Mouse (Mus musculus): ENCODE measurements at regions not wholly inside any gene's neighbourhood (a gene's known extent, or its start where the extent isn't known, plus 50 kb on each side); places are given as distances from the start of the nearest gene placed in this dataset.

DNA sequence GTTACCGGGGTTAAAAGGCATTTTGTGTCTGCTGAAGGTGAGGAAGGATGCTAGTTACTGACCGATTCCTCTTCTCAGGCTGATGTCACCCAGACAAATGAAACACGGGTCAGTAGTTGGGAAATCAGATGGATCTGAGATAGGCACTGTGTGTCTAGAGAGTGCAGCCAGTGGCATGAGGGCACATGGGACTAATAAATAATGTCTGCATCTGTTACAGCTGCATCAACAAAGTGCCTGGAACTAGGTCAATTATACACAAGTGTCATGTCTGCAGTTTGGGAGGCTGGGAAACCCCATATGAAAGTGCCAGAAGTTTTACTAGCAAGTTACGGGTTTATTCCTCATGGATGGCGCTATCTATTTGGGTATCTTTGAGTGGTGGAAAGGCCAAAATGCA lies 68.8 kb downstream of the Cxcl12 start:
- DNase-seq (ENCODE audit: low spot score), result no peak

- DNase-seq (ENCODE audit: low spot score), result no peak
These were observed 72.9 kb downstream of the Cxcl12 start for GRCm38 (mm10) chr6:117241206-117241605.

DNA sequence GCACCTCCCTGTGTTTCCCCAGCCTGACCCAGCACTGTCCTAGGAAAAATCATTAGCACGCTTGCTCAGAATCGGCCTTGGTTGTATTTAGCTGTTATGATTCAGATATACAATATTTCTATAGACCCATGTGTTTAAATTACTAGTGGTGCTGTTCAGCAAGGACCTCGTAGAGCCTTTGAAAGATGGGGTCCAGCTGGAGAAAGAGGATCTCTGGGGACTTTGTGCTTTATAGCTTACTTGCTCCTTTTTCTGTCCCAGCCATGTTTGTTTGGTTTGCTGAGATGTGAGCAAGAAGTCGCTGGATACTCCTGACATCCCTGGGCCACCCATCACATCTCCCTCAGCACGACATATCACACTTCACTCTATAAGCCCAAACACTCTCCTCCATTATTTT lies 77.1 kb downstream of the Cxcl12 start:
- DNase-seq (ENCODE audit: low spot score), result no peak

DNA sequence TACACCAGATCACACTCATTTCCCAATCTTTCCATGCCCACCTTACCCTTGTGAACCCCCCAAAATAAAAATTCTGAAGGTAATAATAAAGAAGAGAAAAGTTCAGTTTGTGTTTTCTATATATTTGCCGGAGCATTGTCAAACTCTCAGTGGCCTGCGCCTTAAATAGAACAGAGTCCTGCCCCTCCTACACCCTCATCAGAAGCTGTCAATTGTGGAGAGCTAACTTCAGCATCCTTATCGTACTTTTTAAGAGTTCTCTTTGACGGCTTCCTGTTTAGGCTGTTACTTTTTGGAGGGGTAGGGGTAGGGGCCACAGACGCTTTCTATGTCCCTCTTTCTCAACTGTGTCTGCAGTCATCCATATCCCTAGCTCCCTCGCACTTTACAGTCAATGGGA lies 77.5 kb downstream of the Cxcl12 start:
- no peak for DNase-seq (ENCODE audit: low spot score)

- no peak for DNase-seq (ENCODE audit: low spot score)
These were observed 81.0 kb downstream of the Cxcl12 start for GRCm38 (mm10) chr6:117249230-117249921.

DNA sequence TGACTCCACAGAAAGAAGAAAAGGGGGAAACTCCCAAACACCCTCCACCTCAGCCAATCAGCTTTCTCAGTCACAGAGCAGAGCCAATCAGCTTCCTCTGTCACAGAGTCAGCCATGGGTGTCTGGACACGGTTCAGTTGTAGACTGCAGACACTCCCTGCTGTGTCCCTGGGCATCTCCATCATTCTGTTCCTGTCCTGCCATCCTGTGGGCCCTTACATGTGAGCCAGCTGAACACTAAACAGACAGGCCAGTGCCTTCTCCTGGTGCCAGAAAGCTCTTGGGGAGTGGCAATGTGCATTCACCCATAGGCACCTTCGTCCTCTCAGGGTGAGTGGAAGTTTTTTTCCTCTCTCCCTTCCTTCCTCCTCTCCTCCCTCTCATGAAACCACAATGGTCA lies 81.7 kb downstream of the Cxcl12 start:
- DNase-seq (ENCODE audit: low spot score), result no peak

GRCm38 (mm10) chr6:117251383-117251925 lies 83.1 kb downstream of the Cxcl12 start:
- no peak for DNase-seq (ENCODE audit: low spot score)

DNA sequence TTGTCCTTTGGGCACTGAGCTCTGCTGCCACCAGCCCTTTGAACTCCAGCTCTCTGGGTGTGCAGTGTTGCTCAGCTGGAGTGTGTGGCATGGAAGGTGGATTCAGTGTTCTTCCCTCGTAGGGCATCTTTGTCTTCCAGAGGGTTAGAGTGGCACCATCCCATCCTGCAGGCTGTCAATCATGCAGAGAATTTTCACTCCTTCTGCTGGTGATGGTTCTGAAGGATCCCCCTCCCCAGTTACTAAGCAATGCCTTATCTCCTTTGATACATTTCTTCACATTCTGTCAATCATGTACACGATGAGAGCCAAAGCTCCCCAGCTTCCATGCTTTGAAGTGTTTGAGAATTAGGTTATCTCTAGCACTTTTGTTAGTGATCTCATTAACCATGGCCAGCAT lies 84.0 kb downstream of the Cxcl12 start:
- no peak for DNase-seq (ENCODE audit: low spot score)

- DNase-seq (ENCODE audit: low spot score), result no peak
These were observed 84.7 kb downstream of the Cxcl12 start for GRCm38 (mm10) chr6:117253036-117253435.

GRCm38 (mm10) chr6:117253586-117254330 lies 85.4 kb downstream of the Cxcl12 start:
- DNase-seq (ENCODE audit: low spot score), result no peak

- DNase-seq (ENCODE audit: low spot score), result no peak
These were observed 86.4 kb downstream of the Cxcl12 start for GRCm38 (mm10) chr6:117254620-117255228.

DNA sequence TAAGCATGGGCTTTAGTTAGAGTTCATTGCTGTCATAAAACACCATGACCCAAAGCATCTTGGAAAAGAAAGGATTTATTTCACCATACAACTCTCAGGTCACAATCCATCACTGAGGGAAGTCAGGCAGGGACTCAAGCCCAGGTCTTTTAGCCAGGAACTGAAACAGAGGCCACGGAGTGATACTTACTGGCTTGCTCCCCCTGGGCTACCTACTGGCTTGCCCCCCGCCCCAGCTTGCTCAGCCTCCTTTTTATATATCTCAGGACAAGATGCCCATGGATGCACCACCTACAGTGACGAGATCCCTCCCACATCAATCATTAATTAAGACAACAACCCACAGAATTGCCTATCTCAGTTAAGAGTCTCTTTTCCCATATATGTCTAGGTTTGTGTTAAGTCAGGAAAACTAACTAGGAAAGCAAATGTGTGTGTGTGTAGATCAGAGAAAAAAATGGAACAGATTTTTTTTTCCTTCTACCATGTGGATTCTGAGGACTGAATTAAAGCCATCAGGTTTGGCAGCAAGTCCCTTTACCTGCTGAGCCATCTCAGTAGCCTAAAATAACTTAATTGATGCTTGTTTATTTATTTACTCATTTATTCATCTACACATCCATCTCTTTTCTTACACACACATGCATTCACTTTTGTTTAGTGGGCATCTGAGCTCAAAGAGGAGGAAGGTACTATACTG lies 87.2 kb downstream of the Cxcl12 start:
- no peak for DNase-seq (ENCODE audit: low spot score)

- no peak for DNase-seq (ENCODE audit: low spot score)
These were observed 87.8 kb downstream of the Cxcl12 start for GRCm38 (mm10) chr6:117256099-117256471.

GRCm38 (mm10) chr6:117257591-117257990 lies 89.3 kb downstream of the Cxcl12 start:
- no peak for DNase-seq (ENCODE audit: low spot score)

DNA sequence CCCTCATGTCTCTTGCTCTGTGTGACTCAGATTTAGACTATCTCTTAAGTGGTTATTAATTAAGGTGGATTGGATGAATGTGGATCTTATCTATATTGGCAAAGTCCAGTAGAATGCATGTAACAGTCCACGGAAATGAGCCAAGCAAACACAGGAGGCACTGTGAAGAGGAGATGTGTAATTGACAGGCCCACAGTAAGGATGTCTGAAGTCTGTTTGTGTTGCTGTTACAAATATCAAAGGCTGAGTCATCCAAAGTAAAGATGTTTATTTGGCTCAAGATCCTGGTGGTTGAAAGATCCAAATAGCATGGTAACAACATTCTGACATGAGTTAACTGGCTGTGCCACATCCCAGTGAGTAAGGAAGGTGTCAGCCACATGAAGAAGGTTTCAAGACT lies 99.6 kb downstream of the Cxcl12 start:
- DNase-seq (ENCODE audit: low spot score), result no peak

GRCm38 (mm10) chr6:117268376-117268775 lies 100.0 kb downstream of the Cxcl12 start:
- no peak for DNase-seq (ENCODE audit: low spot score)

DNA sequence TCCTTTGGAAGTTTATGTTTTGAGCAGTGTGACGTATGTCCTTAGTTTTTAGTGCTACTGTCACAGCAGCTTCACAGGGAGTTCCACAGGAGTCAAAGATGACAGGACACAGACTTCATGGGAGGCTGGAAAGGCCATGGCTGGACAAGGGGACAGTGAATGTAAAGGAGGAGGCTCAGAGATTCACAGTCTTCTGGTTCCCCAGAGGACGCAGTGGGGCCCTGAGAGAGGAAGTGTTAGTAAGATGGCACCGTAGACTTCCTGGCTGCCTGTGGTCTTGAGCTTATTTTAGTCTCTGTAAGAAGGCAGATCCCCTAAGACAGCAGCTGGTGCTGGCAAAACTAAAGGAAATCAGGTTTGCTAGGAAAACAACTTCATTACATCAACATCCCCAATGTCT lies 101.9 kb downstream of the Cxcl12 start:
- no peak for DNase-seq (ENCODE audit: low spot score)

GRCm38 (mm10) chr6:117271562-117272226 lies 103.4 kb downstream of the Cxcl12 start:
- no peak for DNase-seq (ENCODE audit: low spot score)

- no peak for DNase-seq (ENCODE audit: low spot score)
These were observed 104.1 kb downstream of the Cxcl12 start for GRCm38 (mm10) chr6:117272227-117272955.

DNA sequence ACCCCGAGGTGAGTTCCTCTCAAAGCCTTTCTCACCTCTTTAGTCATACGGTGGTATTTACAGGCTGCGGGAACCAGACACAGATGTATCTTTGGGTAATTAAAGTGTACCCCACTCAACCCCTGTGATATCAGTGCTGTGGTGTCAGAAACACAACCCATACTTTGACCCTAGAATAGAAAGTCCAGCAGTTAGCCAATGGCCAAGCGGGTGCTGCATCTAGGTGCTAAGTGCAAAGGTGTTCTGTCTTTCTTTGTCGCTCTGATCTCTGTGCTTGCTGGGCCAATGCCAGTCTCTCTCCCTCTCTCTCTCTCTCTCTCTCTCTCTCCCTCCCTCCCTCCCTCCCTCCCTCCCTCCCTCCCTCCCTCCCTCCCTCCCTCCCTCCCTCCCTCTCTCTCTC lies 107.6 kb downstream of the Cxcl12 start:
- DNase-seq (ENCODE audit: low spot score), result no peak

GRCm38 (mm10) chr6:117276850-117277249 lies 108.5 kb downstream of the Cxcl12 start:
- DNase-seq (ENCODE audit: low spot score), result no peak
